Mouse (Mus musculus) lung, postnatal 0 days (tissue): Measurements from ENCODE around the gene Bbx.

Experiments
- CTCF ChIP-seq: IDR thresholded peaks from 2 replicates; pipeline ENCODE4 v1.5.1; 2016; ENCODE audit warnings: antibody characterized with exemption, mild to moderate bottlenecking
- EP300 ChIP-seq: IDR thresholded peaks from 2 replicates; pipeline ENCODE4 v1.6.1; 2016; ENCODE audit warnings: antibody characterized with exemption, mild to moderate bottlenecking, control low read depth

DNA sequence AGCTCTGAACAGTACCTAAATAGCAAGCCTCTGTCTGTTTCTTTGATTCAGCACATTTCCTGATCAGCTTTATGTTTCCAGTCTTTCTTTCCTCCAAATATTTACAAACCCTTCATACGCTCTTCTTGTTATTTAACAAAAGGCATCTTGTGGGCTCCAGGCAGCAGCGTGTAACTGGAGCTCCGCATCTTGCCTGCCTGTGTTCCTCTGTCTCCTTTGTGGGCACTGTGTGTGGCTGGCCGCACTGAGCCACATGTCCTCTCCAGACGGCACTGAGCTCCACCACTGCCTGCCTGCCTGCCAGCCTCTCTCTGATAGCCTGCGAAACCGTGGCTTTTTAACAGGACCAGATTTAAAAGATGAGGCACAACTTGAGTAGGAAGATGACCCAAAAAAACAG lies 259.4 kb downstream of the Bbx start:
- TF ChIP-seq EP300, result no peak
- no peak for TF ChIP-seq CTCF
